Mouse (Mus musculus) small intestine, adult 2 months (tissue): Measurements from ENCODE around the gene Reep3. TPM values are rescaled to one million over a fixed set of nuclear protein-coding genes. Genes with fewer than 3 reads are reported as not detected.

Experiments
- H3K27ac ChIP-seq: fragments of 200-500 bp; 2 replicates; pipeline ENCODE4 v1.5.1; 2012; ENCODE audit warnings: low read depth, low read length, control low read depth, inconsistent platforms; ENCODE audit not compliant: insufficient read depth
- H3K27me3 ChIP-seq: fragments of 200-500 bp; 2 replicates; pipeline ENCODE4 v1.6.1; 2012; ENCODE audit warnings: mild to moderate bottlenecking, moderate library complexity, low read length, inconsistent platforms; ENCODE audit not compliant: control insufficient read depth, insufficient read depth
- H3K36me3 ChIP-seq: fragments of 200-500 bp; 2 replicates; pipeline ENCODE4 v1.6.1; 2012; ENCODE audit warnings: mild to moderate bottlenecking, low read length, control low read depth, inconsistent platforms; ENCODE audit not compliant: control insufficient read depth, insufficient read depth
- H3K4me1 ChIP-seq: fragments of 200-500 bp; 2 replicates; pipeline ENCODE4 v1.6.1; 2012; ENCODE audit warnings: low read length, inconsistent platforms, mixed read lengths; ENCODE audit not compliant: control insufficient read depth, insufficient read depth, insufficient read length
- H3K4me3 ChIP-seq: fragments of 200-500 bp; 2 replicates; pipeline ENCODE4 v1.5.1; 2012; ENCODE audit warnings: low read depth, mild to moderate bottlenecking, control low read depth, inconsistent platforms, low read length, moderate library complexity
- CTCF ChIP-seq: fragments of 200-500 bp; IDR thresholded peaks from 2 replicates; pipeline ENCODE4 v1.5.1; 2012; ENCODE audit warnings: low read depth, mild to moderate bottlenecking, control low read depth, inconsistent platforms, low read length, moderate library complexity, mixed read lengths; ENCODE audit not compliant: insufficient replicate concordance, insufficient read length; ENCODE audit errors: extremely low read depth
- POLR2A ChIP-seq: fragments of 200-500 bp; IDR thresholded peaks from 2 replicates; pipeline ENCODE4 v1.6.1; 2012; ENCODE audit warnings: low read depth, mild to moderate bottlenecking, control low read depth, inconsistent platforms, low read length, moderate library complexity
- WGBS: fragments of 180-500 bp; shearing (Covaris S2); methylation state at CpG from one replicate; pipeline ENCODE4 v1.1.7; 2018; 5-methylcytosine and 5-hydroxymethylcytosine counted together
- polyA plus RNA-seq: library from polyadenylated mRNA; depleted of rRNA; stranded (reverse); fragments of >200 nt; gene quantifications from 2 replicates; pipeline ENCODE4 v1.2.3, GENCODE M21; 2012; rRNA removed

The Reep3 gene
- 7.8 and 16.4 TPM in 2 replicates for polyA plus RNA-seq

GRCm38 (mm10) chr10:67096621-67097436 is at the start of gene Reep3:
Gene Reep3 (minus strand): TSS chr10:67096945.
- TF ChIP-seq CTCF (no peak), POLR2A (no peak)
- peaks cover 31% of the 10 kb centered on the region for H3K4me1 ChIP-seq
- no peaks in the 10 kb centered on the region for H3K27me3 ChIP-seq
- H3K4me3 ChIP-seq = peak within 1 kb of the TSS; percentile 96
- under 1% methylated on average over 97 of the region's 97 CpGs for WGBS
- H3K27ac ChIP-seq = peak within 1 kb of the TSS; percentile 98
- peaks cover 1% of the 10 kb centered on the region; the same call in 1 of the 2 replicates for H3K36me3 ChIP-seq

- Histone ChIP-seq H3K27me3 (no peaks in the 10 kb centered on the region), H3K4me1 (peaks cover 2% of the 10 kb centered on the region; the same call in 1 of the 2 replicates)
- WGBS = 85% methylated on average over 4 of the region's 4 CpGs
Observed at GRCm38 (mm10) chr10:67145623-67146022, 48.9 kb upstream of the Reep3 start.

GRCm38 (mm10) chr10:67144269-67144668 is 47.5 kb upstream of the Reep3 start:
- H3K27me3 ChIP-seq = no peaks in the 10 kb centered on the region
- no peak overlapping the region for H3K27ac ChIP-seq
- peaks cover 2% of the 10 kb centered on the region; the same call in 1 of the 2 replicates for H3K4me1 ChIP-seq
- no peaks in the 10 kb centered on the region for H3K36me3 ChIP-seq
- WGBS = 73% methylated on average over 2 of the region's 2 CpGs
- H3K4me3 ChIP-seq = no peak overlapping the region
- TF ChIP-seq POLR2A (no peak), CTCF (no peak)

More at GRCm38 (mm10) chr10:67145623-67146022, 48.9 kb upstream of the Reep3 start:
- Histone ChIP-seq H3K36me3 (no peaks in the 10 kb centered on the region), H3K27ac (no peak overlapping the region), H3K4me3 (no peak overlapping the region)
- TF ChIP-seq CTCF = no peak
- TF ChIP-seq POLR2A = no peak

GRCm38 (mm10) chr10:67143661-67144060 is 46.9 kb upstream of the Reep3 start:
- Histone ChIP-seq H3K4me1 (peaks cover 2% of the 10 kb centered on the region), H3K4me3 (no peak overlapping the region), H3K27me3 (no peaks in the 10 kb centered on the region), H3K27ac (no peak overlapping the region), H3K36me3 (no peaks in the 10 kb centered on the region)
- TF ChIP-seq CTCF (no peak), POLR2A (no peak)

- Histone ChIP-seq H3K4me1 (no peaks in the 10 kb centered on the region; the same call in 1 of the 2 replicates), H3K36me3 (no peaks in the 10 kb centered on the region), H3K4me3 (no peak overlapping the region), H3K27ac (no peak overlapping the region), H3K27me3 (no peaks in the 10 kb centered on the region)
- TF ChIP-seq POLR2A = no peak
- no peak for TF ChIP-seq CTCF
- WGBS = 92% methylated on average over 2 of the region's 2 CpGs
Observed at GRCm38 (mm10) chr10:67137437-67137836, 40.7 kb upstream of the Reep3 start.

DNA sequence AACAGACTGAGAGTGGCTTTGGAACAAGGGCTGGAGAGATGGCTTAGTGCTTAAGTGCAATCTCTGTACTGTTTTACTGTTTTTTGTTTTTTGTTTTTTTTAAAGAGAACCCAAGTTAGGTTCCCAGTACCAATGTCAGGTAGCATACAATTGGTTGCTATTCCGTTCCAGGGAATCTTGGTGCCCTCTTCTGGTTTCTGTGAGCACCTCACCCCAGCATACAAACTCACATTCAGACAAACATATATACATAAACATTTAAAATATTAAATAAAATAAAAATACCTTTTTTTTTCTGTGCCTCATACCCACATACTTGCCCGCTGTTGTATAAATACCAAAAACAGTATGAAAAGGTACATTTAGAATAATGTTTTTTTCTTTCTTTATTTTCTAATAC is 37.6 kb upstream of the Reep3 start:
- H3K27ac ChIP-seq = no peak overlapping the region
- no peak overlapping the region for H3K4me3 ChIP-seq
- 95% methylated on average over 2 of the region's 2 CpGs for WGBS
- no peaks in the 10 kb centered on the region for H3K27me3 ChIP-seq
- no peaks in the 10 kb centered on the region for H3K36me3 ChIP-seq
- no peak for TF ChIP-seq POLR2A
- TF ChIP-seq CTCF = no peak
- H3K4me1 ChIP-seq = no peaks in the 10 kb centered on the region; the same call in 1 of the 2 replicates

DNA sequence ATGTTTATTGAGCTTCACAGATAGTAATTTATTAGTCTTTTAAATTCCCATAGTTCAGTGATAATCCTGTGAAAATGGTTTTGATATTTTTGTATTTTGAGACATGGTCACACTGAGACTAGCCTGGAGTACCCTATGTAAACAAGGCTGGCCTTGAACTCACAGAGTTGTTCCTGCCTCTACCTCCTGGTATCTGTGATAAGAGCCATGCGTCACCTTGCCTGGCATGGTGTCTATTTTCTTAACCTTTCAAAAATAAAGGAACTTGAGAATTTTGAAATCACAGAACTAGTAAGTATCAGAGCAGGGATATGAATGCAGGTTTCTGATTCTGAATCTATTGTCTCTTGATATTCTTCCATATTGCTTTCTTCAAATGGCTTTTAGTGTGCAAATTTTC is 35.0 kb upstream of the Reep3 start:
- H3K4me3 ChIP-seq = no peak overlapping the region
- WGBS = 67% methylated on average over 1 of the region's 1 CpGs
- no peaks in the 10 kb centered on the region for H3K36me3 ChIP-seq
- no peaks in the 10 kb centered on the region for H3K4me1 ChIP-seq
- H3K27ac ChIP-seq = no peak overlapping the region
- TF ChIP-seq POLR2A (no peak), CTCF (no peak)
- no peaks in the 10 kb centered on the region for H3K27me3 ChIP-seq

- WGBS = 33% methylated on average over 1 of the region's 1 CpGs
- H3K27me3 ChIP-seq = no peaks in the 10 kb centered on the region
- H3K4me3 ChIP-seq = no peak overlapping the region
- H3K27ac ChIP-seq = no peak overlapping the region
- no peaks in the 10 kb centered on the region for H3K4me1 ChIP-seq
- TF ChIP-seq POLR2A = no peak
- TF ChIP-seq CTCF = no peak
- H3K36me3 ChIP-seq = no peaks in the 10 kb centered on the region
Observed at GRCm38 (mm10) chr10:67129531-67129930, 32.8 kb upstream of the Reep3 start.
